Mouse (Mus musculus): ENCODE measurements around the gene Tpst1. TPM values are rescaled to one million over a fixed set of nuclear protein-coding genes. Genes with fewer than 3 reads are reported as not detected.

The Tpst1 gene
- polyA plus RNA-seq, 1 experiment from 2014 or later: 58.1 TPM

DNA sequence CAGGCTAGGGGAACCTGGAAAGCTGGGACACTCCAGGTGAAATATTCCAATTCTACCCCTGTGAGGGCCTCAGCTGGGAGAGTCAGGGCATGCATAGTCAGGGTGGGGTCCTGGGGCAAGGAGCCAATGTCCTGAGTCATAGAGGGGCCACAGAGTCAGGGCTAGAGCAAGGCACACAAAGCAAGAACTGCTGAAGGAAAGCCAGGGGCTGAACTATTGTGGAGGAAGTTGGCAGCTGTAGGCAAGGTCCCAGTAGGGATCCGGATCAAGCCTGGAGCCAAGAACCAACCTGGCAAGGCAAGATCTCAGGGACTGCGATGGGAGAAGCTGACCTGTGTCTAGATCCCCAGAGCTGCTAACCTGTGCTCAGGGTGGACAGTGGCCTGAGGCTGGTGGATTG, 9.4 kb upstream of the Tpst1 start:
- ATAC-seq (ENCODE audit: low read depth): no peak

DNA sequence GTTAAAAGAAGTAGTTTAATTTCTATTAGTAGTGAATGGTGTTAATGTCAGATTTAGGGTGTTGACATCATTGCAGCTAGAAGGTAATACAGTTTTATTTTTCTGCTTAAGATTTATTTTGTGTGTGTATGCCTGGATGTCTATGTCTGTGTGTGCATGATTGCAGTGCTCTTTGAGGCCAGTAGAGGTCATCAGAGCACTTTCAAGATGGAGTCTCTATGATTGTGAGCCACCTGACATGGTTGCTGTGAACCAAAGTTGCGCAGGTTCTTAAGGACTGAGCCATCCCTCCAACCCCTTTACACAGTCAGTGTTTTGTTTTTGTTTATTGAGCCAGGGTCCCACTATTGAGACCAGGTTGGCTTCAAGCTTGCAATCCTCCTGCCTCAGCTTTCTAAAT, 7.5 kb upstream of the Tpst1 start:
- no peaks in the 10 kb centered on the region; the same call in 1 of the 2 replicates for H3K4me1 ChIP-seq (replicated peaks; ENCODE audit: control insufficient read depth, insufficient read depth, low read length)

More for the DNA sequence above, 9.4 kb upstream of the Tpst1 start:
- 85% methylated on average over 2 of the region's 2 CpGs for WGBS
- no peaks in the 10 kb centered on the region; the same call in 1 of the 2 replicates for H3K9me3 ChIP-seq (ENCODE audit: control insufficient read depth, low read length)
- H3K4me2 ChIP-seq (ENCODE audit: low read depth, low read length): no peak overlapping the region
- no peak overlapping the region for H3K4me3 ChIP-seq (ENCODE audit: low read length)
- H3K27me3 ChIP-seq (ENCODE audit: control insufficient read depth, insufficient read depth, low read depth, low read length): no peaks in the 10 kb centered on the region
- H3K9ac ChIP-seq (ENCODE audit: low read length): no peak overlapping the region
- H3K4me1 ChIP-seq (replicated peaks; ENCODE audit: control insufficient read depth, insufficient read depth, low read length): no peaks in the 10 kb centered on the region; the same call in 1 of the 2 replicates
- H3K36me3 ChIP-seq (ENCODE audit: control insufficient read depth, insufficient read depth, low read length): peaks cover 9% of the 10 kb centered on the region
- H3K27ac ChIP-seq (ENCODE audit: low read length): no peak overlapping the region

DNA sequence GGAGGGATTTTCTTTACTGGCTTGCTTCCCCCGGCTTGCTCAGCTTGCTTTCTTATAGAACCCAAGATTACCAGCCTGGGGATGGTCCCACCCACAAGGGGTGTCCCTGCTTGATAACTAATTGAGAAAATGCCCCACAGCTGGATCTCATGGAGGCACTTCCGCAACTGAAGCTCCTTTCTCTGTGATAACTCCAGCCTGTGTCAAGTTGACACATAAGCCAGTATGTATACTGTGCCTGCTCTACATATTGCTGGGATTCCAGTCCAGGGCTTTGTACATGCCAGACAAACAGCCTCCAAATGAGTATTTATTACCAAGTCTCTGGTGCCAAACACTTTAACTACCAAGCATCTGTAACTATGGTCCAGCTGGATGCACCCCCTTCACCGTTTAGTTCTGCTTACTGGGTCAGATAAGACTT, 5.3 kb upstream of the Tpst1 start:
- Histone ChIP-seq H3K27ac (ENCODE audit: low read length) (no peak overlapping the region), H3K9ac (ENCODE audit: low read length) (no peak overlapping the region), H3K27me3 (ENCODE audit: control insufficient read depth, insufficient read depth, low read depth, low read length) (no peaks in the 10 kb centered on the region), H3K4me2 (ENCODE audit: low read depth, low read length) (no peak overlapping the region), H3K36me3 (ENCODE audit: control insufficient read depth, insufficient read depth, low read length) (no peaks in the 10 kb centered on the region), H3K9me3 (ENCODE audit: control insufficient read depth, low read length) (no peaks in the 10 kb centered on the region; the same call in 1 of the 2 replicates), H3K4me1 (replicated peaks; ENCODE audit: control insufficient read depth, insufficient read depth, low read length) (no peaks in the 10 kb centered on the region), H3K4me3 (ENCODE audit: low read length) (no peak overlapping the region)
- 42% methylated on average over 3 of the region's 3 CpGs for WGBS
- ATAC-seq (ENCODE audit: low read depth): no peak

More for the DNA sequence above, 7.5 kb upstream of the Tpst1 start:
- no peak overlapping the region for H3K9ac ChIP-seq (ENCODE audit: low read length)
- H3K4me2 ChIP-seq (ENCODE audit: low read depth, low read length): no peak overlapping the region
- H3K4me3 ChIP-seq (ENCODE audit: low read length): no peak overlapping the region
- 95% methylated on average over 1 of the region's 1 CpGs for WGBS
- no peak for ATAC-seq (ENCODE audit: low read depth)
- no peaks in the 10 kb centered on the region for H3K27me3 ChIP-seq (ENCODE audit: control insufficient read depth, insufficient read depth, low read depth, low read length)
- peaks cover 2% of the 10 kb centered on the region for H3K36me3 ChIP-seq (ENCODE audit: control insufficient read depth, insufficient read depth, low read length)
- H3K27ac ChIP-seq (ENCODE audit: low read length): no peak overlapping the region
- H3K9me3 ChIP-seq (ENCODE audit: control insufficient read depth, low read length): no peaks in the 10 kb centered on the region; the same call in 1 of the 2 replicates

DNA sequence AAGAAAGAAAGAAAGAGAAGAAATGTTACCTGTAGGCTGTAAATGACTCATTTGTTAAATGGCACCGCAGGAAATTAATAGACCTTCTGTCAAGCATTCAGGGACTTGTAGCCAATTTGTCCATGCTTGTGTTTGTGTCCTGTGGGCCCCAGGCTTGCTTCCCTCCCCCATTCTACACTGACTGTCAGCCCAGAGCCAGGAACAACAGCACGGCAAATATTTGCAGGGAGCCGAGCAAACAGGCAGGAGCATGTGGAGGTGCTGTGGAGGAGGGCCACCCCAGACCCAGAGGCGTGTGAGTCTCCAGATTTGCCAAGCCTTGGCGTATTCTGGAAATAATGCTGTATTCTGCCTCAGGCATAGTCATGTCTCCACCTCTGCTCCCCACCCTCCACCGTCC, 1.4 kb downstream of the Tpst1 start:
- Histone ChIP-seq H3K9ac (ENCODE audit: low read length) (no peak overlapping the region), H3K27me3 (ENCODE audit: control insufficient read depth, insufficient read depth, low read depth, low read length) (no peaks in the 10 kb centered on the region), H3K9me3 (ENCODE audit: control insufficient read depth, low read length) (no peaks in the 10 kb centered on the region), H3K4me3 (ENCODE audit: low read length) (no peak overlapping the region), H3K36me3 (ENCODE audit: control insufficient read depth, insufficient read depth, low read length) (no peaks in the 10 kb centered on the region), H3K27ac (ENCODE audit: low read length) (no peak overlapping the region), H3K4me2 (ENCODE audit: low read depth, low read length) (no peak overlapping the region), H3K4me1 (replicated peaks; ENCODE audit: control insufficient read depth, insufficient read depth, low read length) (peaks cover 4% of the 10 kb centered on the region)
- 51% methylated on average over 6 of the region's 6 CpGs for WGBS
- ATAC-seq (ENCODE audit: low read depth): no peak

DNA sequence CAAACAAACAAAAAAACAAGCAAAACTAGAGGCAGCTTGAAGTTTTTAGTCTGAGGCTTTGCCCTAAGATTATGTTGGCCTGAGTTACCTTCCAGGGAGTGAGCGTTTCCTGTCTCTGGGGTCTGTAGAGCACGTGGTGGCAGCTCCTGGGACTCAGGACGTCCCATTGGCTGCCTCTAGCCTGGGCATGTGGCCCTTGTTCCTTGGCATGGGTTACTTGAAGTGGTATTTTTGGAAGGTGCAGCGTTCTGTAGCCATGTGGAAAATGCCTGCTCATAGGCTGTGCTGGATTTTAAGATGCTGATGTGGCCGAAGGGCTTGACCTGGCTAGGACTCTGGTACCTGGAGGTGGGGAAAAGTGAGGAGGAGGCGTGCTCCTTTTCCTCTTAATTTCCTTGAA, 3.3 kb downstream of the Tpst1 start:
- 54% methylated on average over 6 of the region's 6 CpGs for WGBS
- Histone ChIP-seq H3K27me3 (ENCODE audit: control insufficient read depth, insufficient read depth, low read depth, low read length) (no peaks in the 10 kb centered on the region), H3K9ac (ENCODE audit: low read length) (no peak overlapping the region), H3K4me3 (ENCODE audit: low read length) (no peak overlapping the region), H3K27ac (ENCODE audit: low read length) (no peak overlapping the region), H3K4me2 (ENCODE audit: low read depth, low read length) (no peak overlapping the region), H3K9me3 (ENCODE audit: control insufficient read depth, low read length) (no peaks in the 10 kb centered on the region), H3K4me1 (replicated peaks; ENCODE audit: control insufficient read depth, insufficient read depth, low read length) (peaks cover 9% of the 10 kb centered on the region), H3K36me3 (ENCODE audit: control insufficient read depth, insufficient read depth, low read length) (no peaks in the 10 kb centered on the region)
- ATAC-seq (ENCODE audit: low read depth): no peak

DNA sequence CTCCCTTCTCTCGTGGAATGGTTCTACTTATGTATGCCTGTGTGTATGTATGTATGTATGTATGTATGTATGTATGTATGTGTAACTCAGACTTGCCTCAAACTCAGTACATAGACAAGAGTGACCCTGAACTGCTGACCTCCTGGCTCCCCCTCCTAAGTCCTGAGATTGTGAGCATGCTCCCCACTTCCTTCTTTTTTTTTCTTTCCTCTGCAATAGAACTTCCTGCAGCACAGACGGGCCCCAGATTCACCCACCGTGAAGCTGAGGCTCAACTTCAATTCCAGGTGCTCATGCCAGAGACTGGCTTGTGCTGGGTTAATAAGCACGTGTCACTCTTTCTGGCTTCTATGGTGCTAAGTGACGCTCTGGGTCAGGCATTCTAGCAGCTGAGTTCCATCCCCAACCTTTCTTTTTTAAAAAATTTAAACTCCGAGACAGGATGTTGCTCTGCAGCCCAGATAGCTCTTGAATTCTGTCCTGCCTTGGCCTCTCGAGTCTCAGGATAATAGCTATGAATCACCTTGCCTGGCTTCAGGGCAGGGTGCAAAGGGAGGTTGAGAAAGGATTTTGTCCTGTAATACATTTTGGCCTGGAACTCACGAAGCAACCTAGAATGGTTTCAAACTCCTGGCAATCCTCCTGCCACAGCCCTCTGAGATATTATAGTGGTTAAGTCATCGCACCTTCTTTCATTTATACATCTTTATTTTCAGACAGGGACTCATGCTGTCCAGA, 5.1 kb downstream of the Tpst1 start:
- Histone ChIP-seq H3K27me3 (ENCODE audit: control insufficient read depth, insufficient read depth, low read depth, low read length) (no peaks in the 10 kb centered on the region), H3K9me3 (ENCODE audit: control insufficient read depth, low read length) (0 out of 2 replicates have a peak, but pooled peaks cover 2% of the 10 kb centered on the region), H3K9ac (ENCODE audit: low read length) (no peak overlapping the region), H3K4me1 (replicated peaks; ENCODE audit: control insufficient read depth, insufficient read depth, low read length) (peaks cover 9% of the 10 kb centered on the region), H3K27ac (ENCODE audit: low read length) (no peak overlapping the region), H3K4me3 (ENCODE audit: low read length) (no peak overlapping the region), H3K4me2 (ENCODE audit: low read depth, low read length) (no peak overlapping the region), H3K36me3 (ENCODE audit: control insufficient read depth, insufficient read depth, low read length) (no peaks in the 10 kb centered on the region)
- 62% methylated on average over 9 of the region's 9 CpGs for whole genome bisulfite sequencing
- ATAC-seq (ENCODE audit: low read depth): no peak

DNA sequence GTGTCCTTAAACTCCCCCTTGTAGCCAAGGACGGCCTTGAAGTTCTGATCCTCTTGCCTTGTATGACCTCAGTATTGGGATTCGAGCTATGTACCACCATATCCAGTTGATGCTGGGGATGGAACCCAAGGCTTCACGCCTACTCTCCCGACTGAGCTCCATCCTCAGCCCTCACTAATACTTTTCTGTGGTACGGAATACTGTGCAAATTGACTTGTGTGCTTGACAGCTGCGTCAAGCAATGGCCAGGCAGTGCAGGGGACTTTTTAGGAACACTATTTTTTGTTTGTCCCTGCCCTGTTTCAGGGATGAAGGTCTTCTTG, 5.7 kb downstream of the Tpst1 start:
- no peaks in the 10 kb centered on the region for H3K36me3 ChIP-seq (ENCODE audit: control insufficient read depth, insufficient read depth, low read length)
- H3K9me3 ChIP-seq (ENCODE audit: control insufficient read depth, low read length): 0 out of 2 replicates have a peak, but pooled peaks cover 2% of the 10 kb centered on the region
- H3K27me3 ChIP-seq (ENCODE audit: control insufficient read depth, insufficient read depth, low read depth, low read length): no peaks in the 10 kb centered on the region
- peak overlapping the region; percentile 59 for H3K4me3 ChIP-seq (ENCODE audit: low read length)
- H3K9ac ChIP-seq (ENCODE audit: low read length): peak overlapping the region; percentile 69
- H3K4me1 ChIP-seq (replicated peaks; ENCODE audit: control insufficient read depth, insufficient read depth, low read length): peaks cover 9% of the 10 kb centered on the region
- peak; percentile 26 for ATAC-seq (ENCODE audit: low read depth)
- peak overlapping the region; percentile 82 for H3K4me2 ChIP-seq (ENCODE audit: low read depth, low read length)
- peak overlapping the region; percentile 30; the same call in 1 of the 2 replicates for H3K27ac ChIP-seq (ENCODE audit: low read length)
- WGBS: 31% methylated on average over 6 of the region's 6 CpGs

DNA sequence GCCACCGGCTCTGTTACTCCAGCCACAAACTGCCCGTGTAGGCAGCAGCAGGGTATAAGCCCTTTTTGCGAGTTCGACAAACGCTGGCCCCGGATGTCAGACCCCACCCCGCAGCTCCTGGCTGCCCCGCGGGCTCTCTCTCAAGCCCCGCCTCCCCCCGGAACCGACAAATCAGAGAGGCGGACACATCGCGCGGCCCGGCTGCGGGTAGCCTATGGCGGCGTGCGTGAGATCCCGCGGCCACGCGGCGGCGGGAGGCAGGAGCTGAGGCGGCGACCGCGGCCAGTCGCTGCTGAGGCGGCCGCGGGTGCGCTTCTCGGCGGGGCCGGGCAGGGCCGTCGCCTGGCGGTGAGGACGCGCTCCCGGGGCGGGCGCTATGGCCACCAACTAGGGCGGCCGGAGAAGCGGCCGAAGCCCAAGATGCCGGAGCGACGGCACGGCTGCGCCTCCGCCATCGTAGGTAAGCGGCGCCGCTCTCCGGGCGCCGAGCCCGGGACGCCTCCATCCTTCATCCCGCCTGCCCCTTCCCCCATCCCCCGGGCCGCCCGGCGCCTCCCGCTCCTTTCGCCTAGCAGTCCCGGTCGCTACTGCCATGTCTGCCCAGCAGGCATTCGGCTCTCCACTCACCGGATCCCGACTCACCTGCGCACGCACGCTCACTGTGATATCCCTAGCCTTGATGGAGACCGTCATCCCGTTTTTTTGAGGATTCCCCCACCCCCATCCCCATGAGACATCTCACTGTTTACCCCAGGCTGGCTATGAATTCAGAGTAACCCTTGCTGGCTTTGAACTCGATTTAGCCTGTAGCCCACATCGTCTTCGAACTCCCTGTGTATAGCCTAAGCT, 6.3 kb downstream of the Tpst1 start:
- Histone ChIP-seq H3K27ac (ENCODE audit: low read length) (peak overlapping the region; percentile 30; the same call in 1 of the 2 replicates), H3K9ac (ENCODE audit: low read length) (peak overlapping the region; percentile 69), H3K4me2 (ENCODE audit: low read depth, low read length) (peak overlapping the region; percentile 82), H3K4me3 (ENCODE audit: low read length) (peak overlapping the region; percentile 59), H3K27me3 (ENCODE audit: control insufficient read depth, insufficient read depth, low read depth, low read length) (no peaks in the 10 kb centered on the region), H3K4me1 (replicated peaks; ENCODE audit: control insufficient read depth, insufficient read depth, low read length) (peaks cover 13% of the 10 kb centered on the region), H3K36me3 (ENCODE audit: control insufficient read depth, insufficient read depth, low read length) (no peaks in the 10 kb centered on the region), H3K9me3 (ENCODE audit: control insufficient read depth, low read length) (0 out of 2 replicates have a peak, but pooled peaks cover 2% of the 10 kb centered on the region)
- 1% methylated on average over 76 of the region's 86 CpGs for WGBS
- peak; percentile 98 for ATAC-seq (ENCODE audit: low read depth)

DNA sequence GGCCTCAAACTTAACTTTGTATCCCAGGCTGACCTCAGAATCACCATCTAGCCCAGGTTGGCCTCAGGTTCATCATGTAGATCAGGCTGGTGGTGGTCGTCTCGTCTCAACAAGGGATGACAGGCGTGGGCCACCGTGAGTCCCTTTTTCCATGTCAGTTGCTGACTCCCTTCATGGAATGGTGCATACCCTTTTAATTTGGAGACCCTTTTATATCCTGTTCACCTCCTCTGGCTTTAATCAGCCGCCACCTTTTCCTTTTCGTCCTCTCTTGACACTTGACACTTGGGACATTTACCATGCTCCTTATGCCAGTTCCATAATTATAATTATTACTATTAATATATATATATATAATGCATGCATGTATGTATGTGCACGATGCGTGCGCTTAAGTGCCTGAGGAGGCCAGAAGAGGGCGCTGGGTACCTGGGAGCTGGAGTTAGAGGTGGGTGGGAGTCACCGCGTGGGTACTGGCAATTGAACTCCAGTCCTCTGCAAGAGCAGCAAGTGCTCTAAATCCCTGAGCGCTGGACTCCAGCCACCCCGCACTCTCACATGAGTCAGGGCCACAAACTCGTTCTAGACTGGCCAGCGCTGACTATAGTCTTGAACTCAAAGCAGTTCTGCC, 7.0 kb downstream of the Tpst1 start:
- ATAC-seq (ENCODE audit: low read depth): no peak
- WGBS: 70% methylated on average over 16 of the region's 16 CpGs
- H3K4me2 ChIP-seq (ENCODE audit: low read depth, low read length): peak overlapping the region; percentile 82
- H3K9ac ChIP-seq (ENCODE audit: low read length): peak overlapping the region; percentile 69
- peaks cover 13% of the 10 kb centered on the region for H3K4me1 ChIP-seq (replicated peaks; ENCODE audit: control insufficient read depth, insufficient read depth, low read length)
- no peaks in the 10 kb centered on the region for H3K27me3 ChIP-seq (ENCODE audit: control insufficient read depth, insufficient read depth, low read depth, low read length)
- no peak overlapping the region for H3K27ac ChIP-seq (ENCODE audit: low read length)
- H3K36me3 ChIP-seq (ENCODE audit: control insufficient read depth, insufficient read depth, low read length): no peaks in the 10 kb centered on the region
- H3K9me3 ChIP-seq (ENCODE audit: control insufficient read depth, low read length): 0 out of 2 replicates have a peak, but pooled peaks cover 2% of the 10 kb centered on the region
- peak overlapping the region; percentile 59 for H3K4me3 ChIP-seq (ENCODE audit: low read length)
